Mouse (Mus musculus) liver, adult (tissue): Measurements from ENCODE around the gene Zfp212.
A peak's percentile ranks its signal among the peaks of the same experiment; 100 is the strongest.

Experiments used
- GATA4 ChIP-seq: IDR thresholded peaks from 2 replicates; pipeline ENCODE4 v1.6.1; 2014; ENCODE audit warnings: mild to moderate bottlenecking, low read length; ENCODE audit not compliant: insufficient replicate concordance

Zfp212 gene

DNA sequence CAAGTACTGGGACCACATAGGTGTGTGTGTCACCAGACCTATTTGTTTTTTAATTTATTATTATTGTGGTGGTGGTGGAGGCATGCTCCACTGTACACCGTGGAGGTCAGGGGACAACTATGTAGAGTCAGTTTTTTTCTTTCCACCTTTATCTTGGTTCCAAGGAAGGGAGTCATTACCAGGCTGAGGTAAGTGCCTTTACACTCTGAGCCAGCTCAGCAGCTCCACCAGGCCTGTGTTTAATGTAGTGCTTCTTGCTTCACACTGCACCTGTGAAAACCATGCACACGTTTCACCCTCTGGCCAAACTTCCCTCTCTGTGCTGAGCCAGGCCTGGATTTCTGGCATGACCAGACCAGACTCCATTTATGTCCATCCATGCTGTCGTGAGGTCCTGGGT, 7.3 kb upstream of the Zfp212 start:
- no peak for TF ChIP-seq GATA4

- no peak for TF ChIP-seq GATA4
Measured at GRCm38 (mm10) chr6:47917051-47917450, 3.2 kb upstream of the Zfp212 start.

DNA sequence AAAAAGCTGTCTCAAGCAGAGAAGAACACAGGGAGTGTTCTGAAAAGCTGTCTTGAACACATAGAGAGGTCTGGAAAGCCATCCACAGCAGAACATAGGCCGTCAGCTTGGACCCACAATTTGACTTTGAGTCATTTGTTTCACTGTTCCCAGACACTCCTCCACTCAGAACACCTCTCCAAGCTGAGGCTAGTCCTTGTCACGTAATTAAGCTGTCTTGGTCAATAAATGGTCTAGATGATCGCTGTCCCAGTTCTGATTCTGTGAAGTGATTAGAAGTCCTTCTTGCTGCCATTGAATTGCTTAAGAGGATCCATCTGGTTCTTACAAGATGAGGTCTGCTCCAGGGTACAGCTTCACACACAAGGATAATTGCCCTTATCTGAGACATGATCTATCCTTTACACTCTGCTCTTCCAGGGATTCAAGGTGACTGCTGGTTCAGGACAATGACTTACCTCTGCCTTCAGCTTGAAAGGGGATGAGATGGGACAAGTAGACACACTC, 1.5 kb upstream of the Zfp212 start:
- TF ChIP-seq GATA4: no peak

- no peak for TF ChIP-seq GATA4
Measured at GRCm38 (mm10) chr6:47919646-47920446, 430 bp upstream of the Zfp212 start.

- no peak for TF ChIP-seq GATA4
Measured at GRCm38 (mm10) chr6:47942461-47942860, 22.2 kb downstream of the Zfp212 start.

DNA sequence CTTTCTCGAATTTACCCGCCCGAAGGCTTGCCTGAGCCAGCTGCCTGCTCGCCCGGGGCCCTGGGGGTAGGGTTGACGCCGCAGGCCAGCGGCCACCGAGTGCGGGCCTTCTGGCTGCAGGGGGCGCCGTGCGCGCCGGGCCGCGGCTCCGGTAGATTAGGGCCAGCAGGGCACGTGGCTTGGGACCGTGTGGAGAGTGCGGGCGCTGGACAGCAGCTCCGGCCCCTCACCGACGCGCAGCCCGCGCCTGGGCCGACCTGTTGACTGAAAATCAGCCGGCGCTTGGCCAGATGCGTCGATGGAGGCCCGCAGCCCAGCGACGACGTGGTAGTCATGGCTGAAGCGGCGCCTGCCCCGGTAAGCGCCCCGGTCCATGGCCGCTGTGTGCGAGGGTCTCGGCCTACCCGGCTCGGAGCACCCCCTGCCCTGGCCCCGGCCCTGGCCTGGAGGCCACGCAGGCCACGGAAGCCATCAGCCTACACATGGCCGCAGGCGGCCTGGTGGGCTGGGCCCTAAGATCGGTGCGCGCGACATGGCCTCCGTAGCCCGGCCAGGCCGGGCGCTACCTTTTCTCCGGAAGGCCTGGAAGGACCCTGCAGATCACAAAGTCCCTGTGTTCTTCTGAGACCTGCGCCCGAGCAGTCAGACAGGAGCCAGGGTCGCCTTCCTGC, 22.9 kb downstream of the Zfp212 start:
- peak; percentile 82; the same call in 1 of the 2 replicates for TF ChIP-seq GATA4

DNA sequence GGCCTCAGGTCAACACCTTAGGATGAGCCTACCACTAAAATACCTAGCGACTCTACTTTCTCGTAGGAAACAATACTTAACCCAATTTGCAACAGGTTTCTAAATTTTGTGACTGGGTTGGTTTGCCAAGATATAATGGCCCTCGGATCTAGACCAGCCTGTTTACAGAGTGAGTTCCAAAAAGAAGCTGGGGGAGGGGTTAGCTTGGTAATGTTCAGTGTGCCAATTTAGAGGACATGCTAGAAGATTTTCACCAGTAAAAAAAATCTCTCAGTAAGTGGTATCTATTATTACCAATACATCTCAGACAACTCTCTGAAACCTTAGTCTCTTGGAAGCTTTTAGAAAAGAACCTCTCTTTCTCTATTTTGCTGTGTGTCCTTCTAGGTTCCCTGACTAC, 23.4 kb downstream of the Zfp212 start:
- no peak for TF ChIP-seq GATA4

GRCm38 (mm10) chr6:47947388-47947787, 27.1 kb downstream of the Zfp212 start:
- TF ChIP-seq GATA4: no peak

DNA sequence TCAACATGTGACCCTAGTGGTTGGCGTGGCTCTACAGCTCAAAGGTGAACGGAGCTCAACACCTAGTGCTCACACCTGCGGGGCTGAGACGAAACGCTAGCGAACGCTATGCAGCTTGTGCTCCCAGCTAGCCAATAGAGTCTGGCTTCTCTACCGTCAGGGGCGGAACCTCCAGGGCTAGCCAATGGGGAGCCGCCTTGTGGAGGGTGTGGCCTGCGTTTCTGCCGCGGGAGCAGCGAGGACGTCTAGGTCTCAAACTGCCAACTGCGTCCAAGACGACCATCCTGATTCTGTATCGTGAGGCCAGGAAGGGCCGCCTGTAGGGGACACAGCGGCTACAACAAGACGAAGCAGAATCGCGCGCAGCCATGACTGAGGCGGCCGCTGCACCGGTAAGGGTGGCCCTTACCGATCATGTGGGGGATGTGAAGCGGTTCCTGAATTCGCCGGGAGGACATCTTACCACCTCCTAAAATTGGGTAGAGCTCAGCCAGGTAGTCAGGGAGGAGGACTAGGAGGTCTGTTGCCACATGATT, 33.0 kb downstream of the Zfp212 start, which contains the start of gene Zfp956:
Zfp956 (plus strand) TSS at position 200 of the 536 bp plus-strand sequence.
- no peak for TF ChIP-seq GATA4

DNA sequence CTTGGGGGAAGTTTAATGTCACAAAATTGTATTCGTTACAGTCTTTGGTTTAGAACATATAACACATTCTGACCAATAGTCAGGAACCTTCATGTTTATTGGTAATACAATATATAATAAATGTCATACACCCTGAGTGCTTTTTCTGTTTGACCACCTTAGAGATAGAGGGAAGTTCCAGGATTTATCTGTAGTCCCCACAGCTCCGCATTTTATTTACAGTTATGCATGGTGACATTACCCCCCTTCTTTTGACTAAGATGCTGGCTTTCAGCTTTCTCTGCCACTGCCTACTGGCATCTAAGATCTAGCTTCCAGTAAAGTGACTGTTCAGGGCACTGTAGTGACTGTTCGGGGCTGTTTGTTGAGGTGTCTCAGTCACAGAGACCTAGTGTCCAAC, 34.1 kb downstream of the Zfp212 start:
- no peak for TF ChIP-seq GATA4

GRCm38 (mm10) chr6:47957816-47958215, 37.5 kb downstream of the Zfp212 start:
- TF ChIP-seq GATA4: no peak

GRCm38 (mm10) chr6:47960685-47961421, 40.6 kb downstream of the Zfp212 start:
- no peak for TF ChIP-seq GATA4

- no peak for TF ChIP-seq GATA4
Measured at GRCm38 (mm10) chr6:47963051-47963450, 42.8 kb downstream of the Zfp212 start.

GRCm38 (mm10) chr6:47974599-47974998, 54.3 kb downstream of the Zfp212 start:
- TF ChIP-seq GATA4: no peak

GRCm38 (mm10) chr6:47978897-47979368, 58.7 kb downstream of the Zfp212 start:
- TF ChIP-seq GATA4: peak; percentile 63; the same call in 1 of the 2 replicates
